Mouse (Mus musculus) embryonic fibroblast, embryonic 13.5 days (primary cell): Measurements from ENCODE around the gene Ccnq.

ENCODE experiments used
- CTCF ChIP-seq: IDR thresholded peaks from 2 replicates; pipeline ENCODE4 v1.5.1; 2011; ENCODE audit warnings: mild to moderate bottlenecking, control low read depth, low read length, moderate library complexity, borderline replicate concordance; ENCODE audit not compliant: insufficient read depth
- POLR2A ChIP-seq: IDR thresholded peaks from 2 replicates; pipeline ENCODE4 v1.6.1; 2011; ENCODE audit warnings: low read depth, mild to moderate bottlenecking, control low read depth, low read length, moderate library complexity

- TF ChIP-seq CTCF (no peak), POLR2A (no peak)
These were observed 45.5 kb downstream of the Ccnq start for GRCm38 (mm10) chr11:78706026-78706425.
